Mouse (Mus musculus) R1 (cell line): ENCODE results near the gene Spata7.

Experiments
- DNase-seq: peaks from one replicate; pipeline ENCODE4 v3.0.0-alpha.2; 2018; ENCODE audit warnings: low read depth, low spot score

Spata7 gene

DNA sequence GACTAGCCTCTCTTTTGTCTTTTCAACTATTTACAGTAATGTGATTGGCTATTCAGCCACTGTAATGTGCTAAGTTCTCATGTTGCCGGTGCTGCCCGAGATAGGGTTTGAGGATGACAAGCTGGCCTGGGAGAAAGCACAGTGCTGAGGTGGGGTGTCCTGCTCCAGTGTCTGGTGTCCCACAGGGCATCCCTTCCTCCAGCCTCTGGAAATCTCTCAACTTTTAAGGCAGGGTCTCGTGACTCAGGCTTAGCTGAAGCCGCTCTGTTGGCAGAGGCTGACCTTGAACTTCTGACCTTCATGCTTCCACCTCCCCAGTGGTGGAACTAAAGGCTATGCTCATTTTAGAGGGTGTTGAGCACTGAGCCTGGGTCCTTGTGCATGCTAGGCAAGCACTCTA, 42.5 kb downstream of the Spata7 start:
- DNase-seq = peak; percentile 49

DNA sequence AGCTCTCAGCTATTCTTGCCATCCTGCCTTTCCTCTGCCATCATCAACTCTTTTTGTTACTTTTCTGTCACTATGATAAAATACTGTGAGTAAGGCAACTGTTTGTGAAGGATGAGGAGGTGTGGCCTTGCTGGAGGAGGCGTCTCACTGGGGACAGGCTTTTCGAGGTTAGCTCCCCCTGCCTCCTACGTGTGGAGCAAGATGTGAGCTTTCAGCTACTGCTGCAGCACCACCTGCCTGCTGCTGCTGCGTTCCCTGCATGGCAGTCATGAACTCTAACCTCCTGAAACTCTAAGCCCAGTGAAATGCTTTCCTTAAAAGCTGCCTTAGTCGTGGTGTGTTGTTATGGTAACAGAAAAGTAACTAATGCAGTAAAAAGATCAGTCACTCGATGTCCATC, 45.9 kb downstream of the Spata7 start:
- DNase-seq = peak; percentile 36

DNA sequence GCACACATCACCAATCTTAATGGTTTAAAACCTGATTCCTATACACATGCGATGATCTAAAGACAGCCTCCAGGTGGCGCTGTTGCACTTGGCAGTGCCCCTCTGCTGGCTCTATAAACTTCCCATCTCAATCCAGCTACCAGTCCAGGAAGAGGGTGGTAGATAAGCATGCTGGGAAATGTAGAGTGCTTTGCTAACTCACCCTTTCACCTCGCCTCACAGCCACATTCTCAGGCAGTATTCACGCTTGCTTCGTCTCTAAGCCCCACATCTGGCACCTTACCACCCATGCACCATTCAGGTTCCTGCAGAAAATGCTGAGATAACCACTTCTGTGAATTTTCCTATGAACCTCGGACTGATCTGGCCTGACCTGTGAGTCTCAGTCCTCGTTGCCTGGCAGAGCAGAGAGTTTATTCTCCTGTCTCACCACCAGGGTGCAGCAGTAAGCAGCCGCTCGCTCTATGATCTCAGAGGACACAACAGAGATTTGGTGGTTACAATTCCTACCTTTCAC, 46.7 kb downstream of the Spata7 start:
- peak; percentile 91 for DNase-seq

DNA sequence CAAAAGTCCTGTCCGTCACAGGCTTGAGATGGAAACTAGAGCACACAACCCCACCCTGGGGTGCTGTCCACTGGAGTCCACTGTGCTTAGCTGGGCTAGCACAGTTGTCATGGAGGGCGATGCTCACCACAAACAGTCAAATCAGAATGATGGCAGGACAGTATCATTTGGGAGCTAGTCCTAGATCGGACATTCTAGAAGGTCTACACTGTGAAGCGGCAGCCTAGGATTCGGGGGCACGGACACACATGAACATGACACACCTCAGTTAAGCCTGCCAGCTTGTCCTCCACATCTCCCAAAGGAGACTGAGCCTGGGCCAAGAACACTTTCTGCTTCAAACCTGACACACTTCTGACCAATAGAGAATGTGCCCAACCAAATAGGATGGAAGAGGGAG, 48.9 kb downstream of the Spata7 start:
- DNase-seq = no peak

DNA sequence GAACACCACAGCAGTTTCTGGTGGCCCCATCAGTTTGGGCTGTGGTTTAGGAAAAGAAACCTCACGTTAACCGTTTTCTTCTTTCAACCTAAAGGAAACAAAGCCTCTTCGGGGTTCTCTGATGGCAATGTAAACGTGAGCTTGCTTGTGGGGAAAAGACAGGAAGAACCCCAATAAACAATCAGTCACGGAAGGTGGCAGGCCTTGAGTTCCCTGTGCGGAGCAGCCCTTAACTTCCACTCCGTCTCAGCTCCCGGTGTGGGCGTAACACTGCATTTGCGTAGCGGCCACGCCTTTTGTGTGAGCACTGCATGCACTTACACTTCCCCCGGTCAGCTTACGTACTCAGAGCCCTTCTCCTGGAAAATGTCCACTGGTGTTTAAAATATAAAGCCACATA, 49.4 kb downstream of the Spata7 start:
- DNase-seq = no peak

DNA sequence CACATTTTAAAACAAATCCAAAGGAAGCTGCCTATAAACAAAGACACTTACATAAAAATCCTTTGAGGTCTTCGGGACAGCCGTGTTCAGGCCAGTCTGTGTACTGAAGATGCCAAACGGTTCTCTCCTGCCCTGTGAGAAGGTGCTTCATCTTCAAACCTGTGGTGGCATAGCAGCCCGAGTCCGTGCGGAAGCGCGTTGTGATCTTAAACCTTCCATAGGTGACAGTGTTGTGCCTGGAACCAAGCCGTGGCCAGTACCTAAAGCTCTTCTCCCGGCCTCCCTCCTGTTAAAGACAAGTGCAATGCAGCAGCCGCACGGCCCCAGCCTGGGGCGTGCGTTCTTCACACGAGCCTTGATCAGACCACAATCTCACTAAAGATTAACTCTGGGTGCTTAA, 51.9 kb downstream of the Spata7 start:
- no peak for DNase-seq

DNA sequence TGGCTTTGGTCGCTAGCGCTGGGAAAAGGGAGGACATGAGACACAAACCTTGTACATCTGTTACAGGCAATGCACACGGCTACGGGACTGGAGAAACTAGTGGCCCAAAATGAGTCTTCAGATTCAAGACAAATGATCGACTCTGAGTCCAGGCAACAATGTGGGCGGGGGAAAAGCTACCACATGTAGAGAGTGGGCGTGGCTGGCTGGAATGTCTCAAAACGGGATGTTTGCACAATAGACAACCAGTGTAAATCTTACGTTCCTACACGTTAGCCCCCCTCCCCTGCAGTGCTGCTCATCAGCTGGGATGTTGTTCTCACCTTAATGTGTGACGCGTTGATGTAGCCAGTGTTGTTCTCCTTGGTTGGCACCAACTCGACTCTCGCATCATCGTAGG, 54.2 kb downstream of the Spata7 start:
- DNase-seq = peak; percentile 81

DNA sequence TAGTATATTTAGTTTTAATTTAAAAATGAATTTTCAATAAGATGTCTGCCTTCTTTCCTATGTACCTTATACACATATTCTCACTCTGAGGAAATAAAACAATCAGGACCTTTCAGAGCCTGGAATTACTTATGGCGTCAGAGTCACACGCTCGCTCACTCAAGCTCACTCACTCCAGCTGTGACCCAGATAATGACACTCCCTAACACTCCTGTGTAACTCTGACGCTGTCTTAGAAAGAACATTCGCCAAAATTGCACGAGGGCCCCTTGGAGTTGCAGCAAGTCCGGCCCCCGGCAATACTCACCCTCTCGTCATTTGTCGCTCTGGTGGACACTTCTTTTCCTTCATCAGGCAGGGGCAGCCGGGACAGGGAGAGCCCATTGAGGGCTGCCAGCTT, 55.2 kb downstream of the Spata7 start:
- DNase-seq = no peak

DNA sequence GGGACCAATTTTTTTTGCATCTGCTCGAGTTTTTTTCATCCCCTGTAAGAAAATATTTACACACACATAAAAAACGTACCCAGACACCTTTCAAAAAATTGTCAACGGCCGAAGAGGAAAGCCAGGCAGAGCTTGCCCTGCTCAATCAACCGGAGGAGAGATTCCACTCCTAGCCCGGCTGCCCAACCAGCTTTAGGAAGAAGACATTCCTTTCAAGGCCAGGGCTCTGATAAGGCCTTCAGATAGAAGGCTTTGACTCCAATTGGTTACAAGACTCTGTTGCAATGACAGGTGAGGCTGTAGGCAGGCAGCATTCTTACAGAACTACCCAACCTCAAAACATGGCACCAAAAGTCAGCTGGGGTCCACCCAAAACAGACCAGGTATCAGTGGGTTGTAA, 55.6 kb downstream of the Spata7 start:
- DNase-seq = no peak

DNA sequence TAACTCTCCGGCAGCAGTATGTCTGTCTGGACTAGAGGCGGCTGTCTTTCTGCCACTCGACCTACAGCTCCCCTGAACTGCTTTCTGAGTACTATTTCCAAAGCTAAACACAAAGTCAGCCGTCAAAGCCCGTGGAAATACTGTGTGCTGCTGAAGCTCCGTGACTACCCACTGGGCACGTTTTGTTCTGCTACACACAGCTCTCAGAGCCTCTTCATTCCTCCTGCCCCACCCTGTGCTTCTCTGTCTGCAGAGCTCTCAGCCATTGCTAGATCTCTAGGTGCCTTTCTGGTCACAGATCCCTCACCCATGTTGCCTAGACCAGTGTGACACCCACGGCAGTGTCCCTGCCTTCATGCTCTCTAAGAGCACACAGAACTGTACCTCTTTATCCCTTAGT, 62.3 kb downstream of the Spata7 start:
- no peak for DNase-seq

DNA sequence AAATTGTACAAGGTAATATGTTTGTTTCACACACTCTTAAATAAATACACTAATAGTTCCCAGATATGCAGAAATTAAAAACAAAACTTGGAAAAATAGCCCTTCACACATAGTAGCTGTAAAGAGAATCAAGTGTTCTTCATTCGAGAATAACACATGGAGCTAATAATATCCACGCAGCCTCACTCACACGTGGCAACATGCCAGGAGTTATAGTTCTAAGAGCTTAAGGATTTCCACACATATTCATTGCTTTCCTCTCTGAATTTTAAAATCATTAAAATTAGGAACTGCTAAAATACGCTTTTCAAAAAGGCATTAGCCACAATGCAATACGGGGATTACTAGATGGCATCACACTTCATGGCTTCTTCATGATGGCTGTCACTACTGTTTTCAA, 69.2 kb downstream of the Spata7 start:
- no peak for DNase-seq

DNA sequence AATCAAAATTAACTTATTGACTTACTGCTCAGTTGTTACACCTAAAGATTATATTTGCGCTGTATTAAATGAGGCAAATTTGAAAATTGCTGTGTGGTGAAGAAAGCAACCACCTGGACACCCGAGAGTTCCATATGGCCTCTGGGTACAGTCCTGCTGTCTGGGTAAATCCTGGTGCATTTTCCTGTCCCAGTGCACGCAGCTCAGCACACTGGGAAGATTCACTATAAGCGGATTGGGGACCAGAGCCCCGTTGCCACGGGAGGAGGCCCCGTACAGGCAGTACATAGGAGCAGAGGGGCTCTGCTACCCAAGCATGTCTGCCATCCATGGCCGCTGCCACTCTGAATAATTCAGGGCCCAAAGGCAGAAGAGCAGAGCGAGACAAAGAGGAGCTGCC, 73.6 kb downstream of the Spata7 start:
- no peak for DNase-seq

DNA sequence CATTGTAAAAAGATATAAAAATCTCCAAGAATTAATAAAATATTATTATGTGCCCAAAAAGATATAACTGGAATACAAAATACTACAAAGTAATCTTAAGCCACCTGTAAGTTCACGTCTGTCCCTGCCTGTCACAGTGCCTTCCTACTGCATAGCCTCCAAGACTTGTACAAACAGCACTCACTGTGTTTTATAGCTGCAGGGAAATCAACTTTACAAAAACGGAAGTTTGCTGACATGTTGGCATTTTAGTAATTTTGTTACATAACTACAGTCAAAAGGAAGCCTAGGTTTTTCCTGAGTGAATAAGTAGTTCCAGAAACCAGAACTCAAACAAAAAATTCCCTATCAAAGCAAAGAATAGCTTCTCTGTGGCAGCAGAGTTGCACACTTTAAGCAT, 75.6 kb downstream of the Spata7 start:
- DNase-seq = no peak

DNA sequence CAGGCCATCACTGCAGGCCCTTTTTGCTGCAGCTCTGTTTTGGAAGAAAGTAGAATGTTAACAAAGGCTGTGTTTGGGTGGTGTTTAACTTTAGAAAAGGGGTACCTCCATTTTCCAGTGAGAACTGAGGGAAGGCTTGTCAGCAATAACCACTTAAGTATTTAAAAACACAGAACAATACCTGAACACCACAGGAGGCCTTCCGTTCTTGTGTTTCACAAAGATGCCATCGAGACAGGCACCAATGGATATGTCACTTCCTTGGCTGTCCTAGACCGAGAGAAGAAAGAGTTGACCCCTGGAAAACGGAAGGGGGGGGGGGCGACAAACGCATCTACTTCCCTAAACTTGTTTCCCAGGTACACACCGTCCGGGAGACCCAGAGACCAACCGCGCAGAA, 76.0 kb downstream of the Spata7 start:
- DNase-seq = peak; percentile 93

DNA sequence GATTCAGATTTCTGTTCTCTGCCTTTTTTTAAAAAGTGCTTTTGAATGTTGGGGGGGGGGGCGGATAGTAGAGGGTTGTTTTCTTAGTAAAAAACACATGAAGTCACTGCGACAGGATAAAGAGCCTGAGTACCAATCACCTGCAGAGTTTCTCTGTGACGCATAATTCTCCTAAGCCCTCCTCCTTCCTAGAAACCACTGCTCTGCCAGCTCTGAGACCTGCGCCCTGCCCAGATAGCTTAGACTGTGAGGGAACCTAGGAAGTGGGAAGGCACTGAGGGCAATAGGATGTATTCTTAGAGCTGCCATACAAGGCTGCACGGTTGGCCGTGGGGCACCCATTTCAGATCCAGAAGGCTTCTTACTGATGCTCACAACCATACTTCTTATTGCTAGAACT, 84.9 kb downstream of the Spata7 start:
- no peak for DNase-seq

DNA sequence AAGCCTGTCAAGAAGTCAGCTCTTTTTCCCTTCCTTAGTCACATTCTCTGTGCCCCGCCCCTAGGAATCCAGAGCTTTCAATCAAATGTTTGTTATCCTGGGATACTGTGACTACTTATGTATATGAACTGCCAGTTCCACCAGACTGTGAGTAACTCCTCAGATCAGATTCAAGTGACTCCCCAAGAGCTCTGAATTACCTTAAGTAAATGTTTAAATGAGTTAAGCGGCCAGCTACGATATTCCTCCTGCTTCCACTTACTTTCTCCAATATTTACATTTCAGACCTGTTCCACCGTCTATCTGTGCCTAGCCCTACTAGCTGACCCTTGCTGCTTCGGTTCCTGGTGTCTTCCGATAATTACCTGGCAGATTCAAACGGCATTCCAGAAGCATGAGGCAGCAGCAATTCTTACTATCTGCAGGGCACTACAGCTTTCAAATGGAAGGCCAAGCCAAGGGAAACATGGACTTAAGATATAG, 85.7 kb downstream of the Spata7 start:
- DNase-seq = peak; percentile 45

DNA sequence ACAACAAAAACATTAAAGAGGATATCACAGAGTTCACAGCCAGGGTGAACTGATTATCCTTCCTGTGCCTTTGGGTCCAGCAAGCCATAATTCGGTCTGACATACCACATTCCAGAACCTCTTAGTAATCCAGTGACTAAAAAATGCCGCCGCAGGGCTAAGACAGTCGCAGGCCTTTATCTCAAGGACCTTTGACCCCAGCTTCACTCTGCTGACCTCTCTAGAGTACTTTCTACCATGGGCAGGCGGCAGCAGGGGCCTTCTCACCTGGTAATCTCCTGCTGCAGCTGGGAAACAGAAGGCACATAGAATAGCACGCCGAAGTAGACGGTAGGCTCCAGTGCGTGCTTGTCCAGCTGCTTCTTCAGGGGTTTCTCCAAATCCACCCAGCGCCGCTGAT, 86.8 kb downstream of the Spata7 start:
- DNase-seq = no peak

DNA sequence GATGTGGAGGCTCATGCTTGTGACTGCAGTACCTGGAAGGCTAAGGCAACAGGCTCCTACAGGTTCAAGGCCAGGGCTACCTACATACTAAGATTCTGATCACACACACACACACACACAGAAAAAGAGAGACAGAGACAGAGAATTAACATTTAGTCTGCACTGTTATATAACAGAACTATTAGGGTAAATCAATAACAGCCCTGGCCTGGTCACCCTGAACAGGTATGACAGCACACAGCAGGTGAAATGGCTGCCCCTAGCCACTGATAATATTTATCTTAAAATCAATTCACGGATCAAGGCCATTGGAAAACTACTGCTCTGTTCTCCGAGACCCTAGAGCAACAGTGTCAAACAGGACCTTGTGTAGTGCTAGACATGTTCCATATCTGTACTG, 88.2 kb downstream of the Spata7 start:
- DNase-seq = no peak
